Mouse (Mus musculus): ENCODE results near the gene Ldha.
"Not testable (repeated sequence)": the region's sequence is repeated elsewhere in the genome, so short reads cannot be mapped to it uniquely, and the experiment has no call there.

Ldha gene

DNA sequence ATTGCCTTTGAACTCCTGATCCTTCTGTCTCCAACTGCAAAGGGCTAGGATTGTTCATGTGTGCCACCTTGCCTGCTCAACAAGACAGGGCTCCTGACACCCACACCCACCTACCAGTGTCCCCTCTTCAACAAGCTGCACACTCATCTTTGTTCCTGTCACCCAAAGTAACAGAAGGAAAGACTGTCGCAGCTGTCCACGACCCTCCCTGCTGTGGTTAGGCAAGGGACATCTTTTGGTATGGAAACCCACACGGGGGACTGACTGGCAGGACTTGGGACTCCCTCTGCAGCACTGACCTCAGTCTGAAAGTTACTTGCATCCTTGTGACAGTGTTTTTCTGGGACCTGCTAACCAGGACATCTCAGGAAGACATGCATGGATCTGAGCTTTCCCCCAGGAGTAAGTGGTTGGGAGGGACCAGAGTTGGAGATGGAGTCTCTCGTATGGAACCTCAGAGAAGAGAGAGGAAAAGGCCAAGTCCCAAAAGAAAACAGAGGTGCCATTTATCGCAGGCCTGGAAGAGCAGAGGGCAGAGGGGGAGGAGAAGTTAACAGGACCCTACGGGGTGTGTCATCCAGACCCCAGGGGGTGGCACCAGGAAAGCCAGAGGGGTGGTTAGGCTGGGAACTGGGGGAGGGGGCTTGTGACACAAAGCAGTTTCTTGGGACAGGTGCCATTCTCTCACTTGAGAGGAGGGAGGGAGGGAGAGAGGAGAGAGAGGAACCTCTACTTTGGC, at the start of gene Ldha:
TSS of gene Ldha (plus strand) at position 689 of the 739 bp plus-strand sequence.
- no peak for DNase-seq (ENCODE audit: low spot score)

DNA sequence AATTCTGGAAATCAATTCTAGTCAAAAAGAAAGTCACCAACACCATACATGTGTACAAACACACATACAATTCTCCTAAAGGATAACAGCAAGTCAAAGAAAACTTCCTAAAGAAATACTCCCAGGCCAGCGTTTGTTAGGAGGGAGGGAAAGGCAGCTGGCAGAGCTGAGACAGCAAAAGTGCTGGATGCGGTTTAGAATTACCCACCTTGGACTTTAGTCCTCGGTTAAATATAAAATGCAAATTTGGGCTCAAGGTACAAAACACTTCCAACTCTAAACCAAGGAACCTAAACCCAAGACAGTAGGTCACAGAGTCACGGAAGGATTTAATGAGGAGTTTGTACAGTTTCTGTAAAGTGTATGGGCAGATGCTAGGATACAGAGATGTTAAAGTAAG, 47.4 kb upstream of the Ldha start:
- no peak for DNase-seq (ENCODE audit: low spot score)

GRCm38 (mm10) chr7:46795287-46796205, 45.7 kb upstream of the Ldha start, which contains the start of the genes Hps5 and Gtf2h1:
Hps5 (minus strand) TSS chr7:46796064.
Gtf2h1 (plus strand) TSS chr7:46796103.
- DNase-seq (ENCODE audit: low spot score): peak; percentile 98

DNA sequence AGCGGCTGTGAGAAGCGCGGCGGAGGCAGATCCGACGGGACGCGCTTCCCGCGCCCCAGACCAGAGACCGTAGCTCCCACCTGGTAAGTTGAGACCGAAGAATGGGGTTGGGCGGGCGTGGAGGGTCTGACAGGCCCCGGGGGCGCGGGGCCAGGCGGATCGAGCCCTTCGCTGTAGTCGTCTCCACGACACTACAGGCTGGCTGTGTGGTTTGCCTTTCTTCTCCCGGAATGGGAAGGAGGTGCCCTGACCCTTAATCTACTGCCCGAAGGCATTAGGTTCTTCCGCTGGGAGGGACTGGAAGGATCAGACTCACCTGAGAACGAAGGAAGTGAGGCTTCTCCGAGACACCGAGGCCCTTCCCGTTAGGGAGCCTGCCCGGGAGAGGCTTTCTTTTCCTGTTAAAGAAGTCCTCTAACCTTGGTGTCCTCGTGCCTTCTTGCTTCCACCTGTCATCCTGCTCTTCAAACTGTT, 45.0 kb upstream of the Ldha start:
- no peak for DNase-seq (ENCODE audit: low spot score)

DNA sequence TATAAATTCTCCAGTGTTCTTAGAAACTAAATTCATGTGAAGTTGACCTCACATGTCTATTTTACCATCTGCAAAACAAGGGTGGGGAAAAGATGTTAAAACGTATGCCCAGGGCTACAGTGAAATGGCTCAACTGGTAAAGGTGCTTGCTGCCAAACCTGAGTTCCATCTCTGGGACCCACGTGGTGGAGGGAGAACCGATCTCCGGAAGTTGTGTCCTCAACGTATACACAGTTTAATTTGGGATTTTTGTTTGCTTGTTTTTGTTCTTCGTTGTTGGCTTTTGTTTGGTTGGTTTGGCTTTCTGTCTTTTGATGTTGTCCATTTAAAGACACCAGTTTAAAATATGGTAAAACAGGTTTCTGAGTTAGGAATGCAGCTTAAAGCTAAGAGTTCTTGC, 44.5 kb upstream of the Ldha start:
- no peak for DNase-seq (ENCODE audit: low spot score)

DNA sequence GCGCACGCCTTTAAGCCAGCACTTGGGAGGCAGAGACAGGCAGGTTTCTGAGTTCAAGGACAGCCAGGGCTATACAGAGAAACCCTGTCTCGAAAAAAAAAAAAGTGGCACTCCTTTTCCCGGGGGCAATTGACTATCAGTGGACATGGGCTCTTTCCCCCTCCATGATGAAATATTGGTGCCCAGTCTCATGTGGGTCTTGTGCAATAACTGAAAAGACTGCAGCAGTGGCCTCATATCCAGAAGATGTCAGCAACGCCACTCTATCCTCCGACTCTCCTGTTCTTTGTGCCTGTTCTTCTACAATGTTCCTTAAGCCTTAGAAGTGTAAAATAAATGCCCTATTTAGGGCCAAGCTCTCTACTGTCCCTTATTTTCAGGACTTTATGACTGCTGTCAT, 30.9 kb upstream of the Ldha start:
- DNase-seq (ENCODE audit: low spot score): no peak

DNA sequence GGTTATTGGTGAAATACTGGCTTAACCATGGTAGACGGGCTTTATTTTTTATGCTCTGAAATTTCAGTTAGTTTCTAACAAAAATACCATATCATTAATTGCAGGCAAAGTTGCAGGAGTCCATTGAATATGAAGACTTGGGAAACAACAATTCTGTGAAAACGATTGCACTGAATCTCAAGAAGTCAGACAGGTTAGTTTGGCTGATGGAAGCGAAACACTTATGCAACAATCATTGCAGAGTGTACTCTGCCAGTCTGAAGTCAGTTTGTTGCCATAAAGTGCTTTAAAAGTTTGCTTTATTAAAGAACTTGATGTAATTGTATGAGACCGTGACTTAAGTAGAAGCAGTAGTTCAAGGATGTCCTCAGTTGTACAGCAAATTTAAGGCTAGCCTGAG, 27.3 kb upstream of the Ldha start:
- DNase-seq (ENCODE audit: low spot score): no peak

GRCm38 (mm10) chr7:46820876-46821632, 20.2 kb upstream of the Ldha start:
- DNase-seq (ENCODE audit: low spot score): not testable (repeated sequence)

DNA sequence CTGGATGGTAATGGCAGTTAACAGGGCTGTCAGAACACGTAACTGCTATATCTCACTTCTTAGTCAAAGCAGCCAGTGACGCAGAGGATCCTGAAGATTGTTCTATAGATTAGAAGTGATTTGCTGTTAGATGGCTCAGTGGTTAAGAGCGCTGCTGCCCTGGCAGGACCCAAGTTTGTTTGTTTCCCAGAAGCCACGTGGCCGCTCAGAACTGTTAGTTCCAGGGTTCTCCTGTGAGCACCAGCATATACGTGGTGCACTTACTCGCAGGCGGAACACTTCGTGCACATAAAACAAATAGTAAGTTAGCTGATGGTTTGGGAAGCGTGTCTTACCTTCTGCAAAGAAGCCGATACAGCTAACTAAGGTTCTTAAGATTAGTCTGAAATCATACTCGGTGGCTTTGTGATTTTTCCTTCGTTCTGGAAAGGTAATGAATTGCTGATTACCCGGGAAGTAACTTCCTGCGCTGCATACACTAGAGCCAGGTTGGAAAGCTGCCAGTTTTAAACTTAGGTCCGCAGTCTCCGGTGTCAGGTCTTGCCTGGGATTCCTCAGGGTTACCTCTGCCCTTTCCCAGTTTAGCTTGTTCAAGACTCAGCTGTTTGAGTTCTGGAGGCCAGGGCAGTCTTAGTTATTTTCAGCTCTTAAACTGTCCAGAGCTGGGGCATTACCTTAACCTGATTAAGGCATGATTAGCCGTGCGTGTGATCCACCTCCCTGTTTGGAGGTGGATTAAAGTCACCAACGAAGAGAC, 14.1 kb upstream of the Ldha start:
- no peak for DNase-seq (ENCODE audit: low spot score)

GRCm38 (mm10) chr7:46827803-46828184, 13.5 kb upstream of the Ldha start:
- no peak for DNase-seq (ENCODE audit: low spot score)

DNA sequence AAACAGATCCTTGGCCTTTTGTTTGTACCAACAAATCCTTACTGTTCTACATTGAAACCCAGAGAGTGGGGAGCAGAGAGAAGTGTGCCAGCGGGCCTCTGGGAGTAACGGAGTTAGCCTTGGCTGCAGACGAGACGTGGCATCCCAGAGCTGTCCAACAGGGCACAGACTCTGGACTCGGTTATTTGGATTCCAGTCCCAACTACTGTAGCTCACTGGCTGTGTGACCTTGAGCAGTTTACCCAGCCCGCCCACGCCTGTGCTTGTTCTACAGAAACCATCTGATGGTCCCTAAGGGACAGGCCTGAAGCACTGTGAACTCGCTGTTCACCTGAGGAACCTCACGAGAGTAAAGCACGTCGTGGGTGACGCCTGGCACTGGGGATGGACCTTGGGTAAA, 11.4 kb upstream of the Ldha start:
- no peak for DNase-seq (ENCODE audit: low spot score)

- DNase-seq (ENCODE audit: low spot score): peak; percentile 30
These were observed 10.3 kb upstream of the Ldha start for GRCm38 (mm10) chr7:46830799-46831590.

GRCm38 (mm10) chr7:46831693-46832092, 9.6 kb upstream of the Ldha start:
- DNase-seq (ENCODE audit: low spot score): no peak

- not testable (repeated sequence) for DNase-seq (ENCODE audit: low spot score)
These were observed 9.0 kb upstream of the Ldha start for GRCm38 (mm10) chr7:46832112-46832810.

GRCm38 (mm10) chr7:46833266-46833665, 8.0 kb upstream of the Ldha start:
- DNase-seq (ENCODE audit: low spot score): peak; percentile 65

DNA sequence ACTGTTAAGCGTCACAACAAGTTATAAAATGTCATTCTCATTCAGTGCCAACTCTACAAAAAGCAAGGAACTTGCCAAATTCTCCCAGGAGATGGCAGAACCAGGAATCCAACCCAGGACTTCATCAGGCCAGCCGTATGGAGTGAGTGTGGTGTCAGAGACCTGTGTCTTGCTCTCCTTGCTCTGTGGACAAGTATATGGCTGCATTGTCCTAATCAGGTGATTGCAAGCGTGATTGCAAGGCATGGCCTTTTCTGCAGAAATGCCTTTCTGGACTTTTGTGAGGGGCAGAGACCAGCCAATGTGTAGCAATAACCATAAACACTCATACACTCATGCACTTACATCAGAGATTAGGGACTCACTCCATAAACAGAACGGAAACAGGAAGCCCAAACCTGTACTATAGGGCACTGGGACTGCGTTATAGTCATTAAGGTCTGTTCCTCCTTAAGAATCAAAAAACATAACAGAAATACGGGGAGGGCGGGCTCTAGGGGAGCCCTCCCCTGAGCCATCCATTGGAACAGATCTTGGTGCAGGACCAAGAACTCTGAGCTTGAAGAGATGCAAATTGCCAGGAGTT, 7.5 kb upstream of the Ldha start:
- DNase-seq (ENCODE audit: low spot score): no peak

GRCm38 (mm10) chr7:46834994-46835610, 6.2 kb upstream of the Ldha start:
- peak; percentile 35 for DNase-seq (ENCODE audit: low spot score)

DNA sequence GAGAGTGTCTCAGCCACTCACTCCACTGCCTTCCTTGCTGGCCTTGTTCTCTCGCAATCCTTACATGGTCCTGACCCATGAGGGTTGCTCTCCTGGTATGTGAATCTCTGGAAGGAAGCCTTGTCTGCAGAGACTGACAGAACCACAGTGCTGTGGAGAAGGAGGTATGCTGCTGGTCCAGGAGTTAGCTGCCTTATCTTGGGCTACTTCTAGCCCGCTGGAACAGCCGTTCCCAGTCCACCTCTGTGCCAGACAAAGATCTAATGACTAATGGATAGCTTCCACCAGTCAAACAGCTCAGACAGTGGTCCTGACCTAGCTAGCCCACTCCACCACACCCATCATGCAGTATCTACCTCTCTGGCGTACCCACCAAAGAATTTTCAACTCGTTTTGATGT, 4.9 kb upstream of the Ldha start:
- DNase-seq (ENCODE audit: low spot score): no peak

GRCm38 (mm10) chr7:46837073-46837472, 4.2 kb upstream of the Ldha start:
- no peak for DNase-seq (ENCODE audit: low spot score)

Measured in embryo, embryonic 10.5 days (tissue).